Mouse (Mus musculus) heart, postnatal 0 days (tissue): ENCODE measurements around the gene Rnls.

Experiments used
- CTCF ChIP-seq: IDR thresholded peaks from 2 replicates; pipeline ENCODE4 v1.5.1; 2016; ENCODE audit warnings: antibody characterized with exemption, control low read depth, low read depth
- EP300 ChIP-seq: IDR thresholded peaks from 2 replicates; pipeline ENCODE4 v1.6.1; 2016; ENCODE audit warnings: antibody characterized with exemption, low read depth

GRCm38 (mm10) chr19:33178866-33179265 is 213.2 kb downstream of the Rnls start:
- TF ChIP-seq CTCF = no peak
- no peak for TF ChIP-seq EP300
